Mouse (Mus musculus) MEL (cell line): ENCODE data around the gene Col25a1. TPM values are rescaled to one million over a fixed set of nuclear protein-coding genes. Genes with fewer than 3 reads are reported as not detected.

Source experiments
- DNase-seq: peaks from one replicate; pipeline ENCODE4 v3.0.0; 2011; ENCODE audit warnings: low read depth, low spot score
- H3K27ac ChIP-seq: 2 replicates; pipeline ENCODE4 v1.5.1; 2012; ENCODE audit warnings: low read depth, mild to moderate bottlenecking, control low read depth, low read length, moderate library complexity; ENCODE audit not compliant: control insufficient read depth
- H3K27me3 ChIP-seq, 2 experiments: fragments of 150-350 bp in 1 of 2; sonication (generic) in 1 of 2; 2 replicates each; pipeline ENCODE4 v1.6.1; 2012; ENCODE audit warnings: low read length in 2 of 2, mild to moderate bottlenecking in 2 of 2, improper control_type of control experiment in 1 of 2, moderate library complexity in 1 of 2; ENCODE audit not compliant: insufficient read depth in 2 of 2, control insufficient read depth in 1 of 2
- H3K36me3 ChIP-seq, 2 experiments: 2 replicates each; pipeline ENCODE4 v1.6.1; 2012 to 2014; ENCODE audit warnings: low read length in 2 of 2, improper control_type of control experiment in 1 of 2, inconsistent platforms in 1 of 2, mild to moderate bottlenecking in 1 of 2; ENCODE audit not compliant: insufficient read depth in 2 of 2, control insufficient read depth in 1 of 2
- H3K4me1 ChIP-seq, 2 experiments: fragments of 150-350 bp in 1 of 2; sonication (generic) in 1 of 2; 2 replicates each; pipeline ENCODE4 v1.6.1; 2012; ENCODE audit warnings: low read length in 2 of 2, improper control_type of control experiment in 1 of 2, mild to moderate bottlenecking in 1 of 2; ENCODE audit not compliant: insufficient read depth in 2 of 2, control insufficient read depth in 1 of 2
- H3K4me3 ChIP-seq, 2 experiments: fragments of 150-350 bp in 1 of 2; sonication (generic) in 1 of 2; 2 replicates each; pipeline ENCODE4 v1.5.1; 2012; ENCODE audit warnings: low read depth in 2 of 2, low read length in 2 of 2, mild to moderate bottlenecking in 2 of 2, moderate library complexity in 2 of 2, control low read depth in 1 of 2, improper control_type of control experiment in 1 of 2; ENCODE audit not compliant: control insufficient read depth in 1 of 2, insufficient read depth in 1 of 2
- H3K79me2 ChIP-seq: 2 replicates; pipeline ENCODE4 v1.6.1; 2012; ENCODE audit warnings: mild to moderate bottlenecking, low read length, moderate library complexity; ENCODE audit not compliant: control insufficient read depth, poor library complexity, insufficient read depth
- H3K9ac ChIP-seq: 2 replicates; pipeline ENCODE4 v1.6.1; 2012; ENCODE audit warnings: low read depth, mild to moderate bottlenecking, control low read depth, low read length, moderate library complexity; ENCODE audit not compliant: control insufficient read depth, poor library complexity, severe bottlenecking
- H3K9me3 ChIP-seq: fragments of 150-350 bp; sonication (generic); replicated peaks from 2 replicates; pipeline ENCODE4 v1.6.1; 2012; ENCODE audit warnings: mild to moderate bottlenecking, low read length, improper control_type of control experiment, moderate library complexity; ENCODE audit not compliant: insufficient read depth
- BHLHE40 ChIP-seq: IDR thresholded peaks from 2 replicates; pipeline ENCODE4 v1.6.1; 2012; ENCODE audit warnings: low read depth, mild to moderate bottlenecking, inconsistent platforms, low read length, improper control_type of control experiment, borderline replicate concordance
- CTCF ChIP-seq, 3 experiments: IDR thresholded peaks in 2 of 3; conservative IDR thresholded peaks in 1 of 3; 2 replicates each; pipeline ENCODE4 v1.5.1; 2011 to 2012; ENCODE audit warnings: low read length in 3 of 3, low read depth in 2 of 3, mild to moderate bottlenecking in 2 of 3, improper control_type of control experiment in 1 of 3, inconsistent platforms in 1 of 3, mixed read lengths in 1 of 3, moderate library complexity in 1 of 3; ENCODE audit not compliant: control insufficient read depth in 1 of 3, insufficient read depth in 1 of 3, poor library complexity in 1 of 3, severe bottlenecking in 1 of 3
- E2F4 ChIP-seq: IDR thresholded peaks from 2 replicates; pipeline ENCODE4 v1.6.1; 2011; ENCODE audit warnings: low read depth, low read length, improper control_type of control experiment, borderline replicate concordance
- MAX ChIP-seq: IDR thresholded peaks from 2 replicates; pipeline ENCODE4 v1.6.1; 2011; ENCODE audit warnings: low read length, improper control_type of control experiment
- MAZ ChIP-seq: IDR thresholded peaks from 2 replicates; pipeline ENCODE4 v1.6.1; 2012; ENCODE audit warnings: low read depth, mild to moderate bottlenecking, inconsistent platforms, low read length, improper control_type of control experiment
- MXI1 ChIP-seq: IDR thresholded peaks from 2 replicates; pipeline ENCODE4 v1.6.1; 2011; ENCODE audit warnings: mild to moderate bottlenecking, low read depth, low read length, improper control_type of control experiment
- MYC ChIP-seq: IDR thresholded peaks from 2 replicates; pipeline ENCODE4 v1.6.1; 2011; ENCODE audit warnings: low read depth, mild to moderate bottlenecking, low read length, improper control_type of control experiment, moderate library complexity
- NELFE ChIP-seq: IDR thresholded peaks from 2 replicates; pipeline ENCODE4 v1.6.1; 2011; ENCODE audit warnings: low read depth, low read length, improper control_type of control experiment
- NRF1 ChIP-seq: IDR thresholded peaks from 2 replicates; pipeline ENCODE4 v1.6.1; 2014; ENCODE audit warnings: low read depth, mild to moderate bottlenecking, inconsistent platforms, low read length, improper control_type of control experiment, moderate library complexity; ENCODE audit not compliant: poor library complexity, insufficient read depth, severe bottlenecking
- POLR2AphosphoS2 ChIP-seq: IDR thresholded peaks from 2 replicates; pipeline ENCODE4 v1.6.1; 2011; ENCODE audit warnings: low read length, improper control_type of control experiment
- SIN3A ChIP-seq: IDR thresholded peaks from 2 replicates; pipeline ENCODE4 v1.6.1; 2012; ENCODE audit warnings: low read length, improper control_type of control experiment, inconsistent platforms
- SMC3 ChIP-seq: IDR thresholded peaks from 2 replicates; pipeline ENCODE4 v1.6.1; 2011; ENCODE audit warnings: low read depth, low read length, improper control_type of control experiment
- TAL1 ChIP-seq: IDR thresholded peaks from 2 replicates; pipeline ENCODE4 v1.6.1; 2012; ENCODE audit warnings: mild to moderate bottlenecking, inconsistent platforms, low read length, moderate library complexity, mixed read lengths
- TCF12 ChIP-seq: IDR thresholded peaks from 2 replicates; pipeline ENCODE4 v1.6.1; 2014; ENCODE audit warnings: low read depth, mild to moderate bottlenecking, inconsistent platforms, low read length, improper control_type of control experiment, moderate library complexity
- USF1 ChIP-seq: IDR thresholded peaks from 2 replicates; pipeline ENCODE4 v1.6.1; 2014; ENCODE audit warnings: low read depth, mild to moderate bottlenecking, inconsistent platforms, low read length, improper control_type of control experiment, moderate library complexity
- ZC3H11A ChIP-seq: IDR thresholded peaks from 2 replicates; pipeline ENCODE4 v1.6.1; 2012; ENCODE audit warnings: low read depth, mild to moderate bottlenecking, inconsistent platforms, low read length, improper control_type of control experiment
- ZKSCAN1 ChIP-seq: IDR thresholded peaks from 2 replicates; pipeline ENCODE4 v1.6.1; 2012; ENCODE audit warnings: low read depth, mild to moderate bottlenecking, inconsistent platforms, low read length, improper control_type of control experiment, moderate library complexity
- polyA plus RNA-seq, 2 experiments: library from polyadenylated mRNA; stranded (reverse) in 1 of 2; unstranded in 1 of 2; fragments of >175 nt in 1 of 2; fragments of >200 nt in 1 of 2; gene quantifications; 2 replicates each; pipeline versions ENCODE4 v1.2.1 to v1.2.4; 2012; ENCODE audit warnings: low replicate concordance in 2 of 2, low read depth in 1 of 2; ENCODE audit not compliant: insufficient read length in 2 of 2, insufficient read depth in 1 of 2, missing spikeins in 1 of 2
- total RNA-seq: library from RNA; depleted of rRNA; stranded (reverse); fragments of 300-350 nt; gene quantifications from 2 replicates; pipeline ENCODE4 v1.2.3, GENCODE M21; 2012

The Col25a1 gene
- total and polyA plus RNA-seq, 3 experiments, result not detected

- DNase-seq, result no peak
- no peak for TF ChIP-seq MAX
- no peak for TF ChIP-seq E2F4
- no peak for TF ChIP-seq NELFE
- no peak for TF ChIP-seq ZC3H11A
- TF ChIP-seq BHLHE40, result no peak
- Histone ChIP-seq H3K27me3 (no peaks in the 10 kb centered on the region), H3K27ac (no peak overlapping the region), H3K79me2 (no peaks in the 10 kb centered on the region), H3K9me3 (no peaks in the 10 kb centered on the region), H3K36me3 (no peaks in the 10 kb centered on the region), H3K4me1 (no peaks in the 10 kb centered on the region), H3K4me3 (no peak overlapping the region), H3K9ac (no peak overlapping the region)
Measured at GRCm38 (mm10) chr3:130218232-130218728, 87.0 kb downstream of the Col25a1 start.

GRCm38 (mm10) chr3:130220811-130221210, 89.5 kb downstream of the Col25a1 start:
- H3K9ac ChIP-seq, result no peak overlapping the region
- TF ChIP-seq POLR2AphosphoS2 (no peak), SIN3A (no peak), MXI1 (no peak), NRF1 (no peak), TCF12 (no peak), USF1 (no peak), MYC (no peak), NELFE (no peak), ZKSCAN1 (no peak), SMC3 (no peak), MAZ (no peak), TAL1 (no peak), ZC3H11A (no peak), CTCF (IDR thresholded peaks at IDR 0.05 in 2 of 3, conservative IDR thresholded peaks at IDR 0.05 in 1 of 3; ENCODE audit: control insufficient read depth in 1 of 3, insufficient read depth in 1 of 3, low read depth in 2 of 3, low read length in 3 of 3, poor library complexity in 1 of 3, severe bottlenecking in 1 of 3) (no peak)
- TF ChIP-seq, all 39 proteins: peak for 0
- DNase-seq, result no peak
- H3K79me2 ChIP-seq, result no peaks in the 10 kb centered on the region
- no peaks in the 10 kb centered on the region for H3K9me3 ChIP-seq
- H3K4me3 ChIP-seq, result no peak overlapping the region
- H3K36me3 ChIP-seq, result no peaks in the 10 kb centered on the region
- H3K27me3 ChIP-seq, result no peaks in the 10 kb centered on the region
- no peaks in the 10 kb centered on the region for H3K4me1 ChIP-seq
- H3K27ac ChIP-seq, result no peak overlapping the region
